Mouse (Mus musculus) heart, postnatal 25 days (tissue): Measurements from ENCODE around the gene Fn3krp. TPM values are rescaled to one million over a fixed set of nuclear protein-coding genes. Genes with fewer than 3 reads are reported as not detected.

Experiments
- DNase-seq: peaks from one replicate; pipeline ENCODE4 v3.0.0; 2022; ENCODE audit warnings: low spot score
- intact Hi-C: fragments of 180-260 bp; cut with DNase I; formaldehyde crosslinking; loops from one replicate; pipeline ENCODE4 v1.15.1; 2025
- total RNA-seq, 2 experiments: library from RNA; stranded (reverse); gene quantifications; 2 replicates each; pipeline ENCODE4 v1.2.3; 2021

Fn3krp gene
- 1 to 10 TPM; 7.4 to 7.8 TPM for total RNA-seq

GRCm38 (mm10) chr11:121420830-121421552 lies at the start of gene Fn3krp:
Gene Fn3krp (plus strand): TSS chr11:121421401.
- peak; percentile 98 for DNase-seq
- intact Hi-C loops: loop anchor here (5.0 kb wide), 1 partner anchor 64 kb away; no protein-coding TSS in a partner anchor

- intact Hi-C loops: no loop called here
Measured at GRCm38 (mm10) chr11:121373305-121373704, 47.9 kb upstream of the Fn3krp start.

GRCm38 (mm10) chr11:121378644-121379043 lies 42.6 kb upstream of the Fn3krp start:
- DNase-seq: no peak
- intact Hi-C loops: no loop called here

More at GRCm38 (mm10) chr11:121373305-121373704, 47.9 kb upstream of the Fn3krp start:
- DNase-seq: no peak

GRCm38 (mm10) chr11:121380294-121380693 lies 40.9 kb upstream of the Fn3krp start:
- intact Hi-C loops: no loop called here
- DNase-seq: no peak

- intact Hi-C loops: no loop called here
Measured at GRCm38 (mm10) chr11:121387750-121388553, 33.2 kb upstream of the Fn3krp start, which contains the start of gene Rab40b. Gene Rab40b (minus strand): TSS chr11:121388251.

GRCm38 (mm10) chr11:121388554-121388945 lies 32.7 kb upstream of the Fn3krp start:
- no peak for DNase-seq
- intact Hi-C loops: no loop called here

More at GRCm38 (mm10) chr11:121387750-121388553, 33.2 kb upstream of the Fn3krp start, which contains the start of gene Rab40b:
- DNase-seq: peak; percentile 83

- intact Hi-C loops: no loop called here
- no peak for DNase-seq
Measured at GRCm38 (mm10) chr11:121390793-121391192, 30.4 kb upstream of the Fn3krp start.

- intact Hi-C loops: no loop called here
- no peak for DNase-seq
Measured at GRCm38 (mm10) chr11:121392405-121392804, 28.8 kb upstream of the Fn3krp start.

- no peak for DNase-seq
- intact Hi-C loops: no loop called here
Measured at GRCm38 (mm10) chr11:121407366-121408155, 13.6 kb upstream of the Fn3krp start.

GRCm38 (mm10) chr11:121414762-121415161 lies 6.4 kb upstream of the Fn3krp start:
- intact Hi-C loops: no loop called here
- DNase-seq: no peak

- intact Hi-C loops: no loop called here
- DNase-seq: no peak
Measured at GRCm38 (mm10) chr11:121415351-121415750, 5.8 kb upstream of the Fn3krp start.

- no peak for DNase-seq
- intact Hi-C loops: no loop called here
Measured at GRCm38 (mm10) chr11:121417971-121418370, 3.2 kb upstream of the Fn3krp start.

GRCm38 (mm10) chr11:121418932-121419331 lies 2.3 kb upstream of the Fn3krp start:
- DNase-seq: no peak
- intact Hi-C loops: no loop called here

- no peak for DNase-seq
- intact Hi-C loops: loop anchor here (5.0 kb wide), 1 partner anchor 63 kb away; no protein-coding TSS in a partner anchor
Measured at GRCm38 (mm10) chr11:121420379-121420778, 822 bp upstream of the Fn3krp start.

- no peak for DNase-seq
- intact Hi-C loops: loop anchor here (5.0 kb wide), 1 partner anchor 64 kb away; no protein-coding TSS in a partner anchor
Measured at GRCm38 (mm10) chr11:121421553-121422173, 462 bp downstream of the Fn3krp start.

- DNase-seq: no peak
- intact Hi-C loops: no loop called here
Measured at GRCm38 (mm10) chr11:121433397-121433796, 12.2 kb downstream of the Fn3krp start.

- intact Hi-C loops: no loop called here
- DNase-seq: peak; percentile 73
Measured at GRCm38 (mm10) chr11:121434156-121435155, 13.3 kb downstream of the Fn3krp start, which contains the start of gene Fn3k. Gene Fn3k (plus strand): TSS chr11:121434913.

- intact Hi-C loops: no loop called here
Measured at GRCm38 (mm10) chr11:121437236-121437635, 16.0 kb downstream of the Fn3krp start.

More at GRCm38 (mm10) chr11:121437236-121437635, 16.0 kb downstream of the Fn3krp start:
- no peak for DNase-seq
